Mouse (Mus musculus): ENCODE data around the gene Ahnak.

DNA sequence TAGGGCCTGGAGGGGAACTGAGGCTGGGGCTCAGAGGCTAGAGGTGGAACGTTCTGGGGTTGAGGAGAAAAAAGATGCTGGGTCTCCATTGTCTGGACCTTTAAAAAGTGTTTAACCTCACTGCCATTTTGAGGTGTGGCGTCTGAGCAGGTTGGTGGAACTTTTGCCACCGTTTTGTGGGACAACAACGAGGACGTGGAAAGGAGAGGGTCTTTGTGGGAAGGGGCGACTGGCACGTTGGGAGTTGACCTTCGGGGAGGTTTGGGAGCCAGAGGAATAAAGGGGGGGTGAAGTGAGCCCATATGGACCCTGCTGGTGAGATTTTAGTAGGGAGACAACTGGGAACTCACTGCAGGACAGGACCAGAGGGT lies 21.7 kb upstream of the Ahnak start:
- TF ChIP-seq CTCF (IDR thresholded peaks at IDR 0.05 in 2 of 3, conservative IDR thresholded peaks at IDR 0.05 in 1 of 3; ENCODE audit: control insufficient read depth in 1 of 3, insufficient read depth in 1 of 3, low read depth in 2 of 3, low read length in 3 of 3, poor library complexity in 1 of 3, severe bottlenecking in 1 of 3) (no peak), ZNF384 (IDR thresholded peaks at IDR 0.05; ENCODE audit: low read depth, low read length) (no peak), POLR2AphosphoS2 (IDR thresholded peaks at IDR 0.05; ENCODE audit: low read length) (no peak), MAZ (IDR thresholded peaks at IDR 0.05; ENCODE audit: low read depth, low read length) (no peak), POLR2A (IDR thresholded peaks at IDR 0.05; ENCODE audit: control insufficient read depth in 1 of 2, insufficient read depth in 1 of 2, low read depth in 1 of 2, low read length in 2 of 2, poor library complexity in 1 of 2) (peak in 1 of 2 experiments; percentile 53; a peak in 2 of 4 replicates), UBTF (IDR thresholded peaks at IDR 0.05; ENCODE audit: borderline replicate concordance, insufficient read depth, low read depth, low read length) (no peak), ELF1 (IDR thresholded peaks at IDR 0.05; ENCODE audit: low read depth, low read length) (no peak), RAD21 (IDR thresholded peaks at IDR 0.05; ENCODE audit: low read depth, low read length) (no peak)

All from MEL (cell line).